Mouse (Mus musculus): ENCODE results near the gene Rap1gds1.

Rap1gds1 gene

DNA sequence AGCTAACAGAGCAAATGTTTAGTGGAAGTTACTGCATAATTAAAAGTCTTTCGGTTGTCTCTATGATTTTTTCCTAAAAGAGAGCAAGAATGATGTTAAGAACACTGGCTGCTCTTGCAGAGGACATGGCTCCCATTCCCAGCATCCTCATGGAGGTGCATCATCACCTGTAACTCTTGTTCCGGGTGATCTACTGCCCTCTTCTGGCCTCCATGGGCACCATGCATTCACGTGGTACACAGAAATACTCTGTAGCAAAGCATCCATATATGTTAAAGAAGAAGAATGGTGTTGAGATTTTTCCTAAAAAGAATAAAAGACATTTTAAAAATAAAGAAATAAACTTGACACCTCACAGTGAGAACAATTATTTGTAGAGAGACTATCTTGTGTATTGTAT lies 3.0 kb upstream of the Rap1gds1 start:
- Histone ChIP-seq H3K36me3 (ENCODE audit: control insufficient read depth, insufficient read depth, low read length, poor library complexity, severe bottlenecking) (no peaks in the 10 kb centered on the region), H3K27me3 (ENCODE audit: control insufficient read depth, insufficient read depth, low read length, poor library complexity, severe bottlenecking) (no peaks in the 10 kb centered on the region)
- DNase-seq (ENCODE audit: low read depth, low spot score), result peak; percentile 18

DNA sequence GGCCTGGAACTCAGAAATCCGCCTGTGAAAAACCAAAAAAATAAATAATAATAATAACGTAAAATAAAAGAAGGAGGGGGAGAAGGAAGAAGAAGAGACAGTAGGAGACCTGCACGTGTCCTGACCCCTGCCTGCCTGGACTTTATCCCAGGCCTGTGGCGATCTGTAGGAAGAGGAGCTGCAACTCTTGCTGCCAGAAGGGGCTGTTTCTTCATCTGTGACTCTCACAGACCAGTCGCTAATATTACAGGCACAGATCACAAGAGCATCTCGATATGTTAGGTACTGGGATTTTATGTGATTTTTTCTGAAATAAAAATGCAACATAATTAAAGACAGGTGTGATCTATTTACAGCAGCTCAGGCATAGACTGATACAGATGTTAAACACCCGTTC lies 1.1 kb upstream of the Rap1gds1 start:
- no peaks in the 10 kb centered on the region for H3K36me3 ChIP-seq (ENCODE audit: control insufficient read depth, insufficient read depth, low read length, poor library complexity, severe bottlenecking)
- peak; percentile 22 for DNase-seq (ENCODE audit: low read depth, low spot score)

DNA sequence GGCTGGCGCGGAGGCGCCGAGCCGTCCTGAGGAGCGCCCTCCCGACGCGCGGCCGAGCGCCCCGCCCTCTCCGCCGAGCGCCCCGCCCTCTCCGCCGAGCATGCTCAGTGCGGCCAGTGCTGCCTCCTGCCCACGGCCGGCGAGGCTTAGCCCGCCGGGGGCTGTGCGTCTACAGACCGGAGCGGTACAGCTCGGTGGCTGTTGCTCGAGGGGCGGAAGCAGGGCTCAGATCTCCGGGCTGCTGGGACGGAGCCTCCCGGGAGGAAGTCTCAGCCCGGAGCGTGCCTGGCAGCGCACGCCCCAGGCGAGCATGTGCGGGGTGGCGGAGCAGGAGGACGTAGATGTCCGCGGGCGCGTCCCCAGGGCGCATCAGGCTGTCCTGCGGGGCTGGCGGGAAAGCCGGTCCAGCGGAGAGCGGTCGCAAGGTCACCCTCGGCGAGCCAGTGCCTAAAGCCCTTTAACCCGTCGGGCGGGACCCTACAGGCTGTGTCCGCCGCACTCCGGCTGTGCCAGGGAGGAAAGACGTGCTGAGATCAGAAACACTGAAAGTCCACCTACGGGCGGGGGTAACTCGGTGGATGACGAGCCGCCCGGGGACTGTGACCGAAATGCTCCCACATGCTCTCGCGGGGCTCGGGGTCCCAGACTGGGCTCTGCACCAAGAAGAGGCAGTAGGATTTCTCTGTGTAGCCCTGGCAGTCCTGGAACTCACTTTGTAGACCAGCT lies 495 bp upstream of the Rap1gds1 start:
- DNase-seq (ENCODE audit: low read depth, low spot score), result peak; percentile 93
- Histone ChIP-seq H3K36me3 (ENCODE audit: control insufficient read depth, insufficient read depth, low read length, poor library complexity, severe bottlenecking) (no peaks in the 10 kb centered on the region), H3K27me3 (ENCODE audit: control insufficient read depth, insufficient read depth, low read length, poor library complexity, severe bottlenecking) (no peaks in the 10 kb centered on the region)

More for the DNA sequence above, 1.1 kb upstream of the Rap1gds1 start:
- H3K27me3 ChIP-seq (ENCODE audit: control insufficient read depth, insufficient read depth, low read length, poor library complexity, severe bottlenecking), result no peaks in the 10 kb centered on the region

DNA sequence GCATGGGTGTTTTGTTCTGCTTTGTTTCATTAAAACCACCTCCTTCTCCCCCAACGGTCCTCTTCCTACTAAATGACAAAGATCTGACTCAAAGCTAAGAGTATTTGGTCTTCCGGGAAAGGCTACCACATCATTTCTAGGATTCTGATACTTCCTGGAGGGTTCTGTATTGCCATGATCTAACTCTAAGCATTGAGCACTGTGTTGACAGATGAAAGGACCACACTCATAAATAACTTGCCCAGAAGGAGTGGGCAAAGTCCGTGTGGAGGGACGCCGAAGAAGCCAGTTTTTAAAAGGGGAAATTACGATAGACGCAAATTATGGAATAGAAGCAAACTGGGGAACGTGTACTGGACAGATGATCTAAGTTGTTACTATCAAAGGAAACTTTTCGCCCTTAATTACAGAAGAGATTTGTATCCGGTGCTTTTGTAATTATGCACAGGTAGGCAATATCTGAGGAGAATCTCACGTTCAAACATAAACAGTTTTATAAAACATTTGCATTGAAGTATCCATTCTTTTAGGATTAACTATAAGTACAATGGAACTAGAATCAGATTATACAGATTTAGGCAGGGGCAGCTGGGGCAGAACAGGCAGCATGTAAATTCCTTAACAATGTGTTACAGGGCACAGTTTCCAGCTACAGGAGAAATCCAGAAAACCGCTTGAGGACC lies 1.1 kb downstream of the Rap1gds1 start:
- Histone ChIP-seq H3K36me3 (ENCODE audit: control insufficient read depth, insufficient read depth, low read length, poor library complexity, severe bottlenecking) (no peaks in the 10 kb centered on the region), H3K27me3 (ENCODE audit: control insufficient read depth, insufficient read depth, low read length, poor library complexity, severe bottlenecking) (no peaks in the 10 kb centered on the region)
- peak; percentile 8 for DNase-seq (ENCODE audit: low read depth, low spot score)

DNA sequence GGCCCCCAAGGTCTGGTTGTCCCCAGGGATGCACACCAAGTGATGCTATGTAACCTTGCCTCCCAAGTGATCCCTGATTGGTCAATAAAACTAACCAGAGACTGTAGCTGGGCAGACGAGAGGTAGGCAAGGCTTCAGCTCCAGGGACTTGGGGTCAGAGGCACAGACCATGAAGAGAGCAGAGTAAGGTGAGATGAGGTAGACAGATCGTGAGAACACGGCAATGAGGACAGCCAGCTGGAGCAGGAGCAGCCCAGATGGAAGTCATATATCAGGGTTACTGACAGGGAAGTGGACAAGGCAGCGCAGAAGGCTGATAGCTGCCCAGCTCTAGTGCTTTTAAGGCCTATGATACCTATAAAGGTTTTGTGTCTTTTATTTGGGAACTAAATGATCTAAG lies 5.5 kb downstream of the Rap1gds1 start:
- peak; percentile 11 for DNase-seq (ENCODE audit: low read depth, low spot score)
- no peaks in the 10 kb centered on the region for H3K27me3 ChIP-seq (ENCODE audit: control insufficient read depth, insufficient read depth, low read length, poor library complexity, severe bottlenecking)
- no peaks in the 10 kb centered on the region for H3K36me3 ChIP-seq (ENCODE audit: control insufficient read depth, insufficient read depth, low read length, poor library complexity, severe bottlenecking)

DNA sequence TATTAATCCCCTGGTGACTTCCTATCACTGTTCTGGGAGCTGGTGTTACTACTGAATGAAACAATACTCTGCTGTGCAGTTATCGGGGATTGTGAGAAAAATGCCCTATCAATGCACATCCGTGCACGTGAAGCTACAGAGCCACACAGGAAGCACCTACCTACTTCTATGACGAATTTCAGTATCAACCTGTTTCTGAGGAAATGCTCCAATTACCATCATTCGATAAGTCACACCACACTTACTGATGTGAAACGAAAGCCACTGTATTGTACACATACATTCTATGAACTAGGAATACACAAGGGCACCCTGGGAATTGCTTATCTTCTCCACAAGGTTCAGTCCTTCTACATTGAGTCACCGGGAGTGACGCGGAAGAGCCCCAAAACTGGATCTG lies 10.9 kb downstream of the Rap1gds1 start:
- no peaks in the 10 kb centered on the region for H3K36me3 ChIP-seq (ENCODE audit: control insufficient read depth, insufficient read depth, low read length, poor library complexity, severe bottlenecking)
- no peak for DNase-seq (ENCODE audit: low read depth, low spot score)
- no peaks in the 10 kb centered on the region for H3K27me3 ChIP-seq (ENCODE audit: control insufficient read depth, insufficient read depth, low read length, poor library complexity, severe bottlenecking)

DNA sequence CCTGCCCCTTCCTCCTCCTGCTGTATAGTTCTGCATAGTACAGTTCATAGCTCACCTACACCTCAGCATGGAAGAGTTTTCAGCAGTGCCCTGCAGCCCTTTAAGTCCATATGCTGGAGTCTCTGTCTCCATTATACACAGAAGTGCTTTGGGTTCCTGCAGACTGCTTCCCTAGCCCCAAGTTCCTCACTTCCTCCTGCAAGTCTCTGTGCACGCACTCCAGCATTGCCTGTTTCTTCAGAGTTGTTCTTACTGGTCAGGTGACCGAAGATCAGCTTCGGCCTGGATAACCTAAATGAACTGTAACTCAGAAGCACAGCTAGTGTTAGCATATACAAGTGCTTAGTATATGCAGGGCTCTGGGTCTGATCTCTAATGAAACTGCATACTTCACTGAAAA lies 12.9 kb downstream of the Rap1gds1 start:
- DNase-seq (ENCODE audit: low read depth, low spot score), result peak; percentile 29
- H3K27me3 ChIP-seq (ENCODE audit: control insufficient read depth, insufficient read depth, low read length, poor library complexity, severe bottlenecking), result no peaks in the 10 kb centered on the region

DNA sequence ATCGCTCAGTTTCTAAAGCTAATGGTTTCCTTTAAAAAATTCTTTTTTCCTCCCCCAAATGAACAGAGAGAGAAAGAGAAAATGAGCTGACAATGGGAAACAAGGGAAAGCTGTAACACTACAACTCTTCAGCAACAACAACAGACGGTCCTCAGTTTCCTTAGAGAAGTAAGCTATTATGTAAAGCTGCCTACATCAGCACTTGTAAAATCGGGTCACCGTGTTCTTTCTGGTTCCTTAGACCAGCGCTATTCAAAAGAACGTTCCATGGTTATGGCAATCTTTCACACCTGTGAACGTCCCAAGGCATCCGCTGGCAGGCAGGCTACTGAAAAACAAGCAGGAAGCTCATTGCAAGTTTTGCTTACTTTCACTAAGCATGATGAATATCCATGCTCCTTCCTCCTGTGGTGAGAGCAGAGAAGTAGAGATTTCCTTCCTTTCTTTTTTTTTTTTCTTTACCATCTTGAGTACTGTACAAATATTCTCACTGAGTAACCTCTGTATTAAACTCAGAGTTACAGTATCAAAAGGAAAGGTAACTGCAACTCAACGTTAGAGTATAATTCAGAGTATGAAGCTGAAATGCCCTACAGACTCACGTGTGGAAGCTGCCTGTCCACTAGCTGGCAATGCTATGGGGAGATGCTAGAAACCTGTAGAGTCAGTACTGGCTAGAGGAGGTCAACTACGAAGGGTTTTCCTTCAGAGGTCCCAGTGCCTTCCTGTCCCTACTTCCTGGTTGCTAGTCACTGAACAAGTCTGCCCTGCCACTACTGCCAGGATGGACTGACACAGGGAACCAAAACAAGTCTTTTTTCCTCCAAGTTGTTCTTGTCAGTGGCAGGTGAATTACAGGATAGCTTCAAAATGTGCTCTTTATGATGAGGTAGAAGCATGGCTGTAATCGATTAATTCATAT lies 26.0 kb downstream of the Rap1gds1 start:
- no peak for DNase-seq (ENCODE audit: low read depth, low spot score)
- Histone ChIP-seq H3K36me3 (ENCODE audit: control insufficient read depth, insufficient read depth, low read length, poor library complexity, severe bottlenecking) (0 out of 2 replicates have a peak, but pooled peaks cover 2% of the 10 kb centered on the region), H3K27me3 (ENCODE audit: control insufficient read depth, insufficient read depth, low read length, poor library complexity, severe bottlenecking) (no peaks in the 10 kb centered on the region)

More for the DNA sequence above, 12.9 kb downstream of the Rap1gds1 start:
- no peaks in the 10 kb centered on the region for H3K36me3 ChIP-seq (ENCODE audit: control insufficient read depth, insufficient read depth, low read length, poor library complexity, severe bottlenecking)

DNA sequence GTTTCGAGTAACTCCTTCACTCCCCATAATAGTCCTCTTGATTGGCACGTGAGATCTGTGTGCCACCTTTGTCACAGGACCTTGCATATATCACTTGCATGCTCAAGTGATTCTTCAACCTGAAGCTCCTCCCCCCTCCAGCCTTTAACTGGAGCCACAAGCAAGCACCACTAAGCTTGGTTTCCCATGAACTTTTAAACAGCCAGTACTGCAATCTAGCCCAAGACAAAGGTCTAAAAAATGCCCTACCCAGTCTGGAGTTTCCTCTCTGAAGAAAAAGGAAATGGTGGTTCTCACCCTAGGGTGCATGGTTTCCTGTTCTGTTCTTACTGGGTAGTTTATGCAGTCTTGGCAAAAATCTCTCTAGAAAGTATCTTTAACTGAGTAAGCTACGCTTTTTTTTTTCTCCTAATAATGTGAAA lies 32.6 kb downstream of the Rap1gds1 start:
- Histone ChIP-seq H3K36me3 (ENCODE audit: control insufficient read depth, insufficient read depth, low read length, poor library complexity, severe bottlenecking) (0 out of 2 replicates have a peak, but pooled peaks cover 2% of the 10 kb centered on the region), H3K27me3 (ENCODE audit: control insufficient read depth, insufficient read depth, low read length, poor library complexity, severe bottlenecking) (no peaks in the 10 kb centered on the region)
- peak; percentile 67 for DNase-seq (ENCODE audit: low read depth, low spot score)

DNA sequence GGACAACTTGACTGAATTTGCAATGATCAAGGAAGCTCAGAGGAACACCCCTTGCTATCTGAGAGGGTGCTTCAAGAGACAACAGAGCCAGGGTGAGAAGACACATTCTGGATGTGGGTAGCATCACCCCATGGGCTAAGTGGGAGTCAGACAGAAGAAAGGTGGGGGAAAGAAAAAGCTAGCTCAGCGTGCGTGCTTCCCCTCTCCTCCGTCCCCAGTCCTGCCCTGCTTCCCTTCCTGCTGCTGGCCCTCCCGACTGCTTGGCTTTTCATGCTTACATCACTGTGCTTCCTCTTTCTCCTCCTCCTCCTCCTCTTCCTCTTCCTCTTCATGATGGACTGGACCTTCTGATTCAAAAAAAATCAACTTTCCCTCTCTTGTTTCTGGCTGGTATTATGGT lies 33.1 kb downstream of the Rap1gds1 start:
- Histone ChIP-seq H3K27me3 (ENCODE audit: control insufficient read depth, insufficient read depth, low read length, poor library complexity, severe bottlenecking) (no peaks in the 10 kb centered on the region), H3K36me3 (ENCODE audit: control insufficient read depth, insufficient read depth, low read length, poor library complexity, severe bottlenecking) (0 out of 2 replicates have a peak, but pooled peaks cover 2% of the 10 kb centered on the region)
- peak; percentile 32 for DNase-seq (ENCODE audit: low read depth, low spot score)

DNA sequence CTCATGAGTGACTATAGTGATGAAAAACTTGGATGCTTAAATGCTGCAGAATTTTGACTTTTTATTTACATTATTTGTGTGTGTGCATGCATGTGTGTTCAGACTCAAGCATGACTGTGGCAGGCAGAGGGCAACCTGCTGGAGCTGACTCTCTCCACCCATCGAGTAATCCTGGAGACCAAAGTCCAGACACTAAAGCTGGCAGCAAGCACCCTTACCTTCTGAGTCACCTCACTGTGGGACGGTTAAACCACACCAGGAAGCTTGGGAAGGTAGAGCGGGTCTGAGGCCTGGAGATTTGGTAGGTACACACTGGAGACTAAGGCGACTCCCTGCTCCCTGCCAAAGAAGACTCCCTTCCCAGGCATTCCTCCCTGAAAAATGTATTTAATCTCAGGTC lies 38.0 kb downstream of the Rap1gds1 start:
- no peak for DNase-seq (ENCODE audit: low read depth, low spot score)
- Histone ChIP-seq H3K36me3 (ENCODE audit: control insufficient read depth, insufficient read depth, low read length, poor library complexity, severe bottlenecking) (0 out of 2 replicates have a peak, but pooled peaks cover 2% of the 10 kb centered on the region), H3K27me3 (ENCODE audit: control insufficient read depth, insufficient read depth, low read length, poor library complexity, severe bottlenecking) (no peaks in the 10 kb centered on the region)

DNA sequence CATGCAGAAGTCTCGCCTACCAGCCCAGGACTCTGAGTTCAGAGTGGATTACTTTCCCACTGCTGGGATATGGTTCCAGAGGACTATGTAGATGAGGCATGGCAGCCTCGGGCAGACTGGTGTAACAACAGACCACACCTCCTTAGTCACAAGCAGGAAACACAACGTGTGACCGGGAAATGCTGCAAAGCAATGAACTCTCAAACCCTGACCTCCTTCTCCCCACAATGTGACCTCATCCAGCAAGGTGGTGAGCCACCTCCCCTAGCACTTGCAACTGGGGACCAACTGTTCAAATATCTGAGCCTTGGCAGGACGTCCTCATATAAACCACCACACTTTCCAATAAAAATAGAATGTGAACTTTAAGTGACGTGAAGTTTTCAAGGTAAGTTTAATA lies 41.8 kb downstream of the Rap1gds1 start:
- H3K36me3 ChIP-seq (ENCODE audit: control insufficient read depth, insufficient read depth, low read length, poor library complexity, severe bottlenecking), result 0 out of 2 replicates have a peak, but pooled peaks cover 2% of the 10 kb centered on the region
- H3K27me3 ChIP-seq (ENCODE audit: control insufficient read depth, insufficient read depth, low read length, poor library complexity, severe bottlenecking), result no peaks in the 10 kb centered on the region
- DNase-seq (ENCODE audit: low read depth, low spot score), result no peak

DNA sequence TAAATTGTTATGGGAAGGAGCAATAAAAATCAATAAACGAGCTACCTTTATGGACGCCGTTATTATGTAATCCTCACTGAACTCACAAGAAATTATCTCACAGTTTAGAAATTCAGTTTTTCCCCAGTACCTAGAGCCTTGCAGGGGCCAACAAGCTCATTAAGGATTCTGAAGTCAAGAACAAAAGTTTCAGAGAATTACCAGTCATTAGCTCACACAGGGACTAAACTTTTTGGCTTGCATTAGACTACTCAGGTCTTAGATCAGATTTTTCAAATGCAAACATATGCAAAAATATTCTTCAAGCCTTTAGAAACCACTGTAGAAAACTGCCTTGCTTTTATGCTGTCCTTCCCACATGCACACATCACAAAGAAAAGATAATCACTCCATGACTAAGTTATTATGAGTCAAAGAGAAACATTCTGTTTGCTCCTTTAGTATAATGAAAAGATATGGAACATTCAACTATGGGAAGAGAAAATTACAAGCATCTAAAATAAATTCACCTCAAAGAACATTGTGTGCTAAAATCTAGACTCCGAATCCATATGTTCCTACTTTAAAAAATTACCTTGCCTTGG lies 44.3 kb downstream of the Rap1gds1 start:
- no peaks in the 10 kb centered on the region for H3K27me3 ChIP-seq (ENCODE audit: control insufficient read depth, insufficient read depth, low read length, poor library complexity, severe bottlenecking)
- H3K36me3 ChIP-seq (ENCODE audit: control insufficient read depth, insufficient read depth, low read length, poor library complexity, severe bottlenecking), result no peaks in the 10 kb centered on the region
- DNase-seq (ENCODE audit: low read depth, low spot score), result no peak

DNA sequence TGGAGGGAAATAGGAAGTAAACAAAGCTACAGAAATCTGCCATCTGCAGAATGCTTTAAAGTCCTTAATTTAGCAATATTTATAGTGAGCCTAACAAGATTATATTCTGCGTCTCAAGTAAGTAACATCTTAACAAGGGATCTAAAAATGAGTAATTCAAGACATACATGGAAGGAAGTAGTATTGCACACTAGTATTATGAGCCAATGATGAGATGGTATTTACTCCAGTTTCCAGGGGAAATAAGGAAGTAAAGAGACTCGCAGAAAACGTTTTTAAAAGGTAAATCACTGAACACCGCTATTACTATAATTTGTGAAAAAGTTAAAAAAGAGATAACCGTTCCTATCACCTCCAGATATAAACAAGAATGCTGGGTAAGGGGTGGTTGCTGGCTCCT lies 49.9 kb downstream of the Rap1gds1 start:
- no peak for DNase-seq (ENCODE audit: low read depth, low spot score)
- Histone ChIP-seq H3K36me3 (ENCODE audit: control insufficient read depth, insufficient read depth, low read length, poor library complexity, severe bottlenecking) (peaks cover 2% of the 10 kb centered on the region; the same call in 1 of the 2 replicates), H3K27me3 (ENCODE audit: control insufficient read depth, insufficient read depth, low read length, poor library complexity, severe bottlenecking) (no peaks in the 10 kb centered on the region)
